Mouse (Mus musculus) midbrain, embryonic 13.5 days (tissue): ENCODE data around the gene D130040H23Rik. TPM values are rescaled to one million over a fixed set of nuclear protein-coding genes. Genes with fewer than 3 reads are reported as not detected.
A peak's percentile ranks its signal among the peaks of the same experiment; 100 is the strongest.
"Not testable (repeated sequence)": the region's sequence is repeated elsewhere in the genome, so short reads cannot be mapped to it uniquely, and the experiment has no call there.

Experiments used
- ATAC-seq: fragments of 200-750 bp; cut with Nextera tagmentation; 2 replicates; pipeline ENCODE4 v1.8.0; 2017; ENCODE audit warnings: mild to moderate bottlenecking, moderate TSS enrichment, moderate library complexity
- H3K27ac ChIP-seq: fragments of 300-500 bp; sonication (generic); 2 replicates; pipeline ENCODE4 v1.5.1; 2015; ENCODE audit warnings: inconsistent platforms, mild to moderate bottlenecking, moderate library complexity
- H3K27me3 ChIP-seq: fragments of 300-500 bp; sonication (generic); 2 replicates; pipeline ENCODE4 v1.6.1; 2015; ENCODE audit warnings: mild to moderate bottlenecking, inconsistent platforms
- H3K36me3 ChIP-seq: fragments of 300-500 bp; sonication (generic); 2 replicates; pipeline ENCODE4 v1.6.1; 2015; ENCODE audit warnings: mild to moderate bottlenecking, inconsistent platforms
- H3K4me1 ChIP-seq: fragments of 300-500 bp; sonication (generic); replicated peaks from 2 replicates; pipeline ENCODE4 v1.6.1; 2015; ENCODE audit warnings: inconsistent platforms
- H3K4me2 ChIP-seq: fragments of 300-500 bp; sonication (generic); replicated peaks from 2 replicates; pipeline ENCODE4 v1.6.1; 2015; ENCODE audit warnings: moderate library complexity, mild to moderate bottlenecking, inconsistent platforms
- H3K4me3 ChIP-seq: fragments of 300-500 bp; sonication (generic); replicated peaks from 2 replicates; pipeline ENCODE4 v1.5.1; 2015; ENCODE audit warnings: mild to moderate bottlenecking, inconsistent platforms
- H3K9ac ChIP-seq: fragments of 300-500 bp; sonication (generic); replicated peaks from 2 replicates; pipeline ENCODE4 v1.6.1; 2015; ENCODE audit warnings: mild to moderate bottlenecking, inconsistent platforms
- H3K9me3 ChIP-seq: fragments of 300-500 bp; sonication (generic); 2 replicates; pipeline ENCODE4 v1.6.1; 2016; ENCODE audit warnings: mild to moderate bottlenecking, inconsistent platforms
- WGBS: fragments of 180-500 bp; shearing (Covaris S2); methylation state at CpG from one replicate; pipeline ENCODE4 v1.1.7; 2015; 5-methylcytosine and 5-hydroxymethylcytosine counted together
- polyA plus RNA-seq: library from polyadenylated mRNA; unstranded; fragments of >200 nt; fragmentation: Nextera tagmentation; extraction: Ambion mirVana; gene quantifications from 2 replicates; pipeline ENCODE4 v1.2.1, GENCODE M21; 2015

Gene D130040H23Rik
- 12.4 and 13.0 TPM in 2 replicates for polyA plus RNA-seq

DNA sequence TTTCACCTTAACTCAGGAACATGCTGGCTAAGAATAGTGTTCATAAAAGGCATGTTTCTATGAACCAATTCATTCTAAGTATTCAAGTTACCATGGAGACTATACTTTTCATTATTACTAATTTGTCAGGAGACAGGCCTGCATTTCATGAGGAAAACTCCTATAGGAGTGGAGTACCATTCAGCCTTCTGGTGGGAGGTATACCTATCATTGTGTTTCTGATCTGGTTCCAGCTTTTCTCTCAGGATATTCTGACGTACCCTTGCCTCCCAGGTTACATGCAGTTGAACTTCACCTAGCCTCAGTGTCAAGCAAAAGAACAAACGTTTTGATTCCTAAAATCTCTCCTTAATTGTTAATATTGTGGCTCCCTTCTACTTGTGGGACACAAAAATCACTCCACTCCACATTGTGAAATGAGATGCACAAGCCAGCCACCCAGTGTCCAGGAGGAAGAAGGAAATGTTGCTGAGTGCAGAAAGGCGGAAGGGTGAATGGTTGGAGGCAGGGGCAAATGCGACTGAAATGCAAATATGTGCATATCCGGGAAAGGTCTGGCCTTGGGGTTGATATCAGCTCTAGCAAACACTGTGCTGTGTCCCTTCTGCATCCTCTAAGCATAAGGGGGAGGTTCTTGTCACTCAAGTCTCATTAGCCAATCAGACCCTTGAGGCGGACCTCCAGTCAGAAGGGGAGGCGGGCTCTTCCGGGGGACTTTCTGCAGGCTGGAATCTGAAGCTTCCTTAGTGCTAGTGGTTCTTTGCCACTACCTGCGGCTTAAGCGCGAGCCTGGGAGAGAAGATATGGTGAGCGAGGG is at the start of gene D130040H23Rik:
D130040H23Rik (plus strand) TSS at position 695 of the 817 bp plus-strand sequence.
- H3K27ac ChIP-seq: peak within 1 kb of the TSS; percentile 87
- no peaks in the 10 kb centered on the region for H3K27me3 ChIP-seq
- ATAC-seq: peak; percentile 100
- peaks cover 21% of the 10 kb centered on the region for H3K36me3 ChIP-seq
- H3K9me3 ChIP-seq: peaks cover 12% of the 10 kb centered on the region
- H3K4me3 ChIP-seq: peak within 1 kb of the TSS; percentile 59
- 7% methylated on average over 12 of the region's 12 CpGs for WGBS
- H3K9ac ChIP-seq: peak within 1 kb of the TSS; percentile 79
- H3K4me2 ChIP-seq: peak within 1 kb of the TSS; percentile 59
- peaks cover 11% of the 10 kb centered on the region for H3K4me1 ChIP-seq

DNA sequence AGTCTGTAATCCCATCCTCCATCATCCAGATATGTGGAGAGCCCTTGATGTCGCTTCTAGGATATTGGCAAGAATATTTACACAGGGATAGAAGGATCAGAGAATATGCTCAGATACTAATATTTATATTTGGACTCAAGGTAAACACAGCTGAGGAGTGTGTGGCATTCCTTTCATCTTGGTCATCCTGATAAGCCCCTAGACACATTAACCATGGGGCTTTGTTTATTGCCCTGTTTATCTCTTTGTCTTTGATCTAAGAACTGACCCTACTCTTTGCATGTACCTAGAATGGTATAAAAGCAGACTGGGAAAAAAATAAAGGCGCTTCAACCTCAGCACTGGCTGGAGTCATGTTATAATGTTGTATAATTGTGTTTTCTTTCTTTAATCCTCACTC is 28.3 kb upstream of the D130040H23Rik start:
- Histone ChIP-seq H3K4me1 (no peaks in the 10 kb centered on the region), H3K4me3 (no peak overlapping the region), H3K4me2 (no peak overlapping the region), H3K27me3 (no peaks in the 10 kb centered on the region), H3K36me3 (no peaks in the 10 kb centered on the region), H3K27ac (no peak overlapping the region), H3K9ac (no peak overlapping the region), H3K9me3 (peaks cover 4% of the 10 kb centered on the region; the same call in 1 of the 2 replicates)
- ATAC-seq: no peak
- 92% methylated on average over 2 of the region's 2 CpGs for WGBS

DNA sequence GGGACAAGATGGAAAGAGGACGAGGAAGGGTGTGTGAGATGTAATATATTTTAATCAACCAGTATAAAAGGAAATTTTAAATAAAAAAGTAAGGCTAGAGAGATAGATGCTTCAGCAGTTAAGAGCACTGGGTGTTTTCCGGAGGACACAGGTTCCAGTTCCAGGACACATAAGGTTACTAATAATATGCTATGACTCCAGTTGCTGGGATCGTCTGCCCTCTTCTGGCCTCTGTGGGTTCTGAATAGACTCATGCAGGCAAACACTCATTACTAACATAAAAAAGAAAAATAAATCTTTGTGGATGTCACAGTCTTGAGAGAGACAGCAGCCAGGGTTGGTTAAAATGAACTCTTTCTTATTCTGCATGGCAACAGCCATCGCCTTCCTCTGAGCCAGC is 2.4 kb upstream of the D130040H23Rik start:
- WGBS: 72% methylated on average over 4 of the region's 4 CpGs
- Histone ChIP-seq H3K27me3 (no peaks in the 10 kb centered on the region), H3K9me3 (no peaks in the 10 kb centered on the region), H3K27ac (no peak overlapping the region), H3K36me3 (peaks cover 2% of the 10 kb centered on the region; the same call in 1 of the 2 replicates), H3K4me1 (peaks cover 11% of the 10 kb centered on the region), H3K4me2 (no peak overlapping the region), H3K4me3 (no peak overlapping the region), H3K9ac (no peak overlapping the region)
- ATAC-seq: no peak

DNA sequence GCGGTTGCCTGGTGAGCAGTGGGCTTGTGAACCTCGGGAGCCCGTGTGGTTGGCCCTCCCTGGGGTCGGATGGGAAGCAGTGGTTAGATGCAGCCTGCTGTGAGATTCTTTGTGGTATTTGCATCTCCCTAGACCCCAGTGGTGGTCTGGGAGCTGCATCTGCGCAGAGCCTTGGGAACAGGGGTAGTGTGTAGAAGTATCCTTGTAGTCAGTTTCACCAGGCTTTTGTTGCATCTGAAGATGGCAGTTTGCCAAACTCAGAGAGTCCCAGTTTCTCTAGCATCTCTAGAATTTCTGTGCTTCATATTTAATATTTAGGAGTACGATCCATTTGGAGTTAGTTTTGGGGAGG is 299 bp downstream of the D130040H23Rik start:
- Histone ChIP-seq H3K9ac (peak overlapping the region; percentile 79), H3K4me1 (peaks cover 11% of the 10 kb centered on the region), H3K27ac (peak overlapping the region; percentile 87), H3K27me3 (no peaks in the 10 kb centered on the region), H3K36me3 (peaks cover 24% of the 10 kb centered on the region), H3K9me3 (peaks cover 12% of the 10 kb centered on the region), H3K4me2 (peak overlapping the region; percentile 59), H3K4me3 (peak overlapping the region; percentile 59)
- ATAC-seq: peak; percentile 96
- 14% methylated on average over 6 of the region's 6 CpGs for WGBS

DNA sequence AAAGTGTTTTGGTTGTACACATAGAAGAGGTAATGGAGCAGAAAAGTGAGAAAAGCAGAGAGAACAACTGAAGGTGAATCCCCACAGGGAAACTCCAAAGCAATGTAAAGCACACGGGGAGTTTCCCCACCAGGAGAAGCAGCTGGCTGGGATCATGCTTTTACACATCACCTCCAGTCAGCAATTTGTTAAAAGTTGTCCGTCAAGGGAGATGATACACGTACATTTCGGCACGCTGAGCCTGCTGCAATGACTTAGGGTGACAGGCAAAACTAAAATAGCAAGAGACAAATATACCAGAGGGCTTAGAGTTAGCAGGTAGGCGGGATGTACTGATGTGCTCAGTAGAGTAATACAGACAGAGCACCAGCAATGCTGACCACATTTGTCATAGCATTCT is 1.6 kb downstream of the D130040H23Rik start:
- Histone ChIP-seq H3K4me2 (no peak overlapping the region), H3K4me3 (no peak overlapping the region), H3K4me1 (peaks cover 11% of the 10 kb centered on the region), H3K27ac (no peak overlapping the region), H3K9me3 (peaks cover 24% of the 10 kb centered on the region), H3K36me3 (peaks cover 24% of the 10 kb centered on the region), H3K27me3 (no peaks in the 10 kb centered on the region), H3K9ac (no peak overlapping the region)
- no peak for ATAC-seq
- WGBS: 95% methylated on average over 6 of the region's 6 CpGs

DNA sequence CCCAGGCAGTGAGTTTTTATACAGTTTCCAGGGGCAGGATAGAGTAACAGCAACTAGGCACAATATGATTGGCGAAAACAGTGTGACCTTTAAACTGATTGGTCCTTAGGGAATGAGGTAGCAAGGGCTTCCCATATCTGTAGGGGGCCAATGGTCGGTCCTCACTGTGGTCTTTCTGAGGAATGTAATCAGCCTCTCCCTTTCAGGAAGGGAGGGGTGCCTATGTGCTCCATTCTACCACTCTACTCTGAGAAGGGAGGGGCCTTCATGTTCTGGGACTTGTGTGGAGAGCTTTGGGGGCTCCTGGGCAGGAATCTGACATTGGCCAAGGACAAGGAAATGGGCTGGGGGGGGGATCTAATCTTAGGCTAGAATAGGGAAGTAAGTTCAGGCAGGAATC is 53.9 kb downstream of the D130040H23Rik start:
- 83% methylated on average over 2 of the region's 2 CpGs for WGBS
- no peak overlapping the region for H3K9ac ChIP-seq
- H3K4me3 ChIP-seq: no peak overlapping the region

DNA sequence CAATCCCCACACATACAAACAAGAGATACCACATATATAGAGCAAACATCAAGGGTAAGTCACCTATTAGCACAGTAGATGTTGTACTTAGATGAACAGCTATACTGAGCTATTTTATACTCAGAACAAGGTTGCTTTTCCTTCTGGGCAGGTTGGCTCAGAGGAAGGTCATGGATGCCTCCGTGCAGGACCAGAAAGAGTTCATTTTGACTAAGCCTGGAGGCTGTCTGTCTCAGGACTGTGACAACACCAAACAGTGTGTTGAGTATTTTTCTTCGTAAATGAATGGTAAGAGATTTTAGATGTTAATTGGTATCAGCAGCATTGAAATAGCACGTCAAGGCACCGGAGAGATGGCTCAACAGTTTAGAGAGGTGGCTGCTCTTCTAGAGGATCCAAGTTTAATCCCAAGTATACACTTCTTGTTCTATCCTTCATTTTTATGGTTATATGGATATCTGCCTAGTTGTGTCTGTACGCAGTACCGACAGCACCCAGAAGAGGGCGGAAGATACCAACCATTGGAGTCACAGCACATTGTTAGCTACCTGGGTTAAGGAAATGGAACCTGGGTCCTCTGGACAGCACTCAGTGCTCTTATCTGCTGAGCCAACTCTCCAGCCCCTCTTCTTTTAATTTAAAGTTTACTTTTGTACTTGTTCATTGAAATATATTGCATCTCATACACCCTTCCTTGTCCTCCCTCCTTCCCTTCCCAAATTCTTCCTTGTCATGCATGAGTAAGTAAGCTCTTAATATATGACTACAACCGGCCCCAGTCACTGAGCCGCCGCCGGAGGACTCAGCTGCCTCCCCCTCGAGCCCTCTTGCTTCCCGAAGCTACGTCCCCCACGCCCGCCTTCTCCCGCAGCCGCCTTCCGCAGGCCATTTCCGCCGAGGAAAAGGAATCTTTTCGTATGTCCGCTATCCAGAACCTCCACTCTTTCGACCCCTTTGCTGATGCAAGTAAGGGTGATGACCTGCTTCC is 57.7 kb downstream of the D130040H23Rik start:
- Histone ChIP-seq H3K27ac (no peak overlapping the region), H3K27me3 (no peaks in the 10 kb centered on the region), H3K4me1 (no peaks in the 10 kb centered on the region), H3K4me2 (peak overlapping the region; percentile 61), H3K9me3 (0 out of 2 replicates have a peak, but pooled peaks cover 2% of the 10 kb centered on the region), H3K4me3 (peak overlapping the region; percentile 36), H3K9ac (peak overlapping the region; percentile 54), H3K36me3 (no peaks in the 10 kb centered on the region)
- ATAC-seq: peak; percentile 97
- WGBS: 12% methylated on average over 24 of the region's 24 CpGs

More for the DNA sequence above, 53.9 kb downstream of the D130040H23Rik start:
- no peak overlapping the region for H3K4me2 ChIP-seq
- 0 out of 2 replicates have a peak, but pooled peaks cover 2% of the 10 kb centered on the region for H3K9me3 ChIP-seq
- H3K27me3 ChIP-seq: no peaks in the 10 kb centered on the region
- ATAC-seq: no peak
- no peak overlapping the region for H3K27ac ChIP-seq
- no peaks in the 10 kb centered on the region for H3K36me3 ChIP-seq
- no peaks in the 10 kb centered on the region for H3K4me1 ChIP-seq

DNA sequence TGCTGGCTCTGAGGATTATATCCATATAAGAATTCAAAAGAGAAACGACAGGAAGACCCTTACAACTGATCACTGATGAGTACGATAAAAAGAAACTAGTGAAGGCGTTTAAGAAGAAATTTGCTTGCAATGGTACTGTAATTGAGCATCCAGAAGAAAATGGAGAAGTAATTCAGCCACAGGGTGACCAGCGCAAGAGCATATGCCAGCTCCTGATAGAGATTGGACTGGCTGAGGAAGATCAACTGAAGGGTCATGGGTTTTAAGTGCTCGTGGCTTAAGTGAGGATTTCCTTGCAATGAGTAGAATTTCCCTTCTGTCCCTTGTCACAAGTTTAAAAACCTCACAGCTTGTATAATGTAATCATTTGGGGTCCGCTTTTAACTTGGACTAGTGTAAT is 58.4 kb downstream of the D130040H23Rik start:
- not testable (repeated sequence) for H3K4me1 ChIP-seq

More for the DNA sequence above, 58.4 kb downstream of the D130040H23Rik start:
- ATAC-seq, H3K27ac ChIP-seq, H3K27me3 ChIP-seq, H3K36me3 ChIP-seq, H3K9me3 ChIP-seq: not testable (repeated sequence)
- Histone ChIP-seq H3K4me3 (peak overlapping the region; percentile 36), H3K4me2 (peak overlapping the region; percentile 61), H3K9ac (peak overlapping the region; percentile 54)
- WGBS: 63% methylated on average over 6 of the region's 6 CpGs

Other genes starting within 250 kb of the D130040H23Rik start
- 15.2 and 15.5 TPM in 2 replicates for gene Zfp930, start 62.0 kb upstream of the D130040H23Rik start, polyA plus RNA-seq
- gene Gm9495, start 182.5 kb downstream of the D130040H23Rik start, polyA plus RNA-seq: not detected in 2 replicates